Mouse (Mus musculus): ENCODE measurements around the gene Srpr. TPM values are rescaled to one million over a fixed set of nuclear protein-coding genes. Genes with fewer than 3 reads are reported as not detected.
A peak's percentile ranks its signal among the peaks of the same experiment; 100 is the strongest.

Gene Srpr
- polyA plus RNA-seq, 1 experiment from 2014 or later: 112 TPM

DNA sequence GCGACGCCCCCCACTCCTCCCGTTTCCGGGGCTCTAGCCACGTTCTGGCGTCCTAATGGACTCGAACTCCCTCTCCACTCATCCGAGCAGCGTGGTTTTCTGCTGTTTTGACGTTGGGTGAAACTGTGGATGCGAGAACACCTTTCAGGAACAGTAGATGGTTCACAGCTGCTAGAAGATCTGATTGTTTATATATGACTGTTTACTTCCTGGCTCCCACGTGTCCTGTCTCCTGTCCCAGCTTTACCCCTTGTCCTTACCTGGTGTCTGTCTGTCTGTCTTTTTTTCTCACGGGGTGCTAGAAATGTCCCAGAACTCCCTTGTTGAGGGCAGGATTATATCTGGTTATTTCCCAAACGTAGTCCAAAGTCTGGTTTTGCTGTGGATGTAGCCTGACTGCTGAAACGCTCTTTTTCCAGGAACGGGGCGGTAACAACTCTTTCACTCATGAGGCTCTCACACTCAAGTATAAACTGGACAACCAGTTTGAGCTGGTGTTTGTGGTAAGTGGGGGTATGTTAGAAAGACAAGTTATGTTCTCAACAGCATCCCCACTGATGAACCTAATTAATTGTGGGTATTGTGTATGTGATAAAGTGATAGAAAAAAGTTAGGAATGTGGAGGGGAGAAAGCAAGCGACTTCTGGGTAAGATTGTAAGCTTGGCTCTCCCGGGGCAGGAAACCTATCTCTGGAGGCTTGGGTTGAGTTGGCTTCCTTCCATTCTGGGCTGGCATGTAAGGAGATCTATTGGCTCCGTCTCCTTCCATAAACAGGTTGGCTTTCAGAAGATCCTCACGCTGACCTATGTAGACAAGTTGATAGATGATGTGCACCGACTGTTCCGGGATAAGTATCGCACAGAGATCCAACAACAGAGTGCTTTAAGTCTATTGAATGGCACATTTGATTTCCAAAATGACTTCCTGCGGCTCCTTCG, 11.9 kb downstream of the Srpr start:
- Histone ChIP-seq H3K4me1 (ENCODE audit: control insufficient read depth, insufficient read depth, low read length) (no peaks in the 10 kb centered on the region; the same call in none of the 2 replicates), H3K9ac (replicated peaks; ENCODE audit: low read length) (peak overlapping the region; percentile 82), H3K9me3 (replicated peaks; ENCODE audit: control insufficient read depth, low read length) (no peaks in the 10 kb centered on the region), H3K4me3 (ENCODE audit: low read depth, low read length) (peak overlapping the region; percentile 89), H3K36me3 (replicated peaks; ENCODE audit: control insufficient read depth, insufficient read depth, low read depth, low read length) (peaks cover 4% of the 10 kb centered on the region), H3K27ac (replicated peaks; ENCODE audit: low read depth, low read length) (no peak overlapping the region), H3K27me3 (ENCODE audit: control insufficient read depth, insufficient read depth, low read length) (no peaks in the 10 kb centered on the region), H3K4me2 (ENCODE audit: low read depth, low read length) (peak overlapping the region; percentile 51)
- DNase-seq (ENCODE audit: low spot score) (no peak), ATAC-seq (replicated peaks; ENCODE audit: insufficient number of reproducible peaks, low FRiP score, low TSS enrichment, low read depth) (no peak)
- whole genome bisulfite sequencing: 36% methylated on average over 26 of the region's 26 CpGs

- Histone ChIP-seq H3K9ac (replicated peaks; ENCODE audit: low read length) (no peak overlapping the region), H3K27ac (replicated peaks; ENCODE audit: low read depth, low read length) (no peak overlapping the region), H3K4me1 (ENCODE audit: control insufficient read depth, insufficient read depth, low read length) (no peaks in the 10 kb centered on the region), H3K36me3 (replicated peaks; ENCODE audit: control insufficient read depth, insufficient read depth, low read depth, low read length) (peaks cover 6% of the 10 kb centered on the region), H3K4me2 (ENCODE audit: low read depth, low read length) (no peak overlapping the region), H3K9me3 (replicated peaks; ENCODE audit: control insufficient read depth, low read length) (no peaks in the 10 kb centered on the region), H3K4me3 (ENCODE audit: low read depth, low read length) (no peak overlapping the region), H3K27me3 (ENCODE audit: control insufficient read depth, insufficient read depth, low read length) (no peaks in the 10 kb centered on the region)
- ATAC-seq (replicated peaks; ENCODE audit: insufficient number of reproducible peaks, low FRiP score, low TSS enrichment, low read depth) (no peak), DNase-seq (ENCODE audit: low spot score) (no peak)
- WGBS: 93% methylated on average over 1 of the region's 1 CpGs
These were observed 18.0 kb downstream of the Srpr start for GRCm38 (mm10) chr9:35217963-35218362.

- H3K36me3 ChIP-seq (replicated peaks; ENCODE audit: control insufficient read depth, insufficient read depth, low read depth, low read length): peaks cover 2% of the 10 kb centered on the region
These were observed 23.5 kb downstream of the Srpr start for GRCm38 (mm10) chr9:35223466-35223865.

GRCm38 (mm10) chr9:35228671-35229070, 28.7 kb downstream of the Srpr start:
- ATAC-seq (replicated peaks; ENCODE audit: insufficient number of reproducible peaks, low FRiP score, low TSS enrichment, low read depth) (no peak), DNase-seq (ENCODE audit: low spot score) (no peak)
- Histone ChIP-seq H3K4me3 (ENCODE audit: low read depth, low read length) (no peak overlapping the region), H3K36me3 (replicated peaks; ENCODE audit: control insufficient read depth, insufficient read depth, low read depth, low read length) (no peaks in the 10 kb centered on the region; the same call in 1 of the 2 replicates), H3K27me3 (ENCODE audit: control insufficient read depth, insufficient read depth, low read length) (no peaks in the 10 kb centered on the region), H3K9me3 (replicated peaks; ENCODE audit: control insufficient read depth, low read length) (no peaks in the 10 kb centered on the region), H3K9ac (replicated peaks; ENCODE audit: low read length) (no peak overlapping the region), H3K27ac (replicated peaks; ENCODE audit: low read depth, low read length) (no peak overlapping the region), H3K4me1 (ENCODE audit: control insufficient read depth, insufficient read depth, low read length) (no peaks in the 10 kb centered on the region), H3K4me2 (ENCODE audit: low read depth, low read length) (no peak overlapping the region)
- WGBS: 91% methylated on average over 3 of the region's 3 CpGs

More at GRCm38 (mm10) chr9:35223466-35223865, 23.5 kb downstream of the Srpr start:
- Histone ChIP-seq H3K27ac (replicated peaks; ENCODE audit: low read depth, low read length) (no peak overlapping the region), H3K9ac (replicated peaks; ENCODE audit: low read length) (no peak overlapping the region), H3K27me3 (ENCODE audit: control insufficient read depth, insufficient read depth, low read length) (no peaks in the 10 kb centered on the region), H3K4me2 (ENCODE audit: low read depth, low read length) (no peak overlapping the region), H3K9me3 (replicated peaks; ENCODE audit: control insufficient read depth, low read length) (no peaks in the 10 kb centered on the region), H3K4me1 (ENCODE audit: control insufficient read depth, insufficient read depth, low read length) (no peaks in the 10 kb centered on the region), H3K4me3 (ENCODE audit: low read depth, low read length) (no peak overlapping the region)
- no peak for DNase-seq (ENCODE audit: low spot score)
- WGBS: 96% methylated on average over 3 of the region's 3 CpGs
- no peak for ATAC-seq (replicated peaks; ENCODE audit: insufficient number of reproducible peaks, low FRiP score, low TSS enrichment, low read depth)

DNA sequence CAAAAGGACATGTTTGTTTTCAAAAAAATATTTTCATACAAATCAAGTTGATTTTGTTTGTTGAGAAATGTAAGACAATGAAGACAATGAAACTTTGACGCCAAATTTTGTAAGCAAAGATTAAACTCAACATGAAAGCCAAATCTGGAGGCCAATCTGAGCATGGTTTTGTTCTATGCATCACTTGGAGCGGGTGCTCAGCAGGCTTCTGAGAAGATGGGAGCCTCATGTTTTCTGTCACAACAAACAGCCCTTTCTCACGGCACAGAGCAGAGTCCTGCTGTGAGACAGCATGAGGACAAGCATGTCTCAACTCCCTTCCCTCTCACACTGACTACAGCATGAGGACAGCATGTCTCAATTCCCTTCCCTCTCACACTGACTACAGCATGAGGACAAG, 36.0 kb downstream of the Srpr start:
- Histone ChIP-seq H3K27me3 (ENCODE audit: control insufficient read depth, insufficient read depth, low read length) (no peaks in the 10 kb centered on the region), H3K4me1 (ENCODE audit: control insufficient read depth, insufficient read depth, low read length) (no peaks in the 10 kb centered on the region), H3K36me3 (replicated peaks; ENCODE audit: control insufficient read depth, insufficient read depth, low read depth, low read length) (no peaks in the 10 kb centered on the region; the same call in 1 of the 2 replicates), H3K9ac (replicated peaks; ENCODE audit: low read length) (no peak overlapping the region), H3K4me3 (ENCODE audit: low read depth, low read length) (no peak overlapping the region), H3K9me3 (replicated peaks; ENCODE audit: control insufficient read depth, low read length) (no peaks in the 10 kb centered on the region), H3K27ac (replicated peaks; ENCODE audit: low read depth, low read length) (no peak overlapping the region), H3K4me2 (ENCODE audit: low read depth, low read length) (no peak overlapping the region)
- WGBS: 56% methylated on average over 3 of the region's 3 CpGs
- DNase-seq (ENCODE audit: low spot score): no peak
- ATAC-seq (replicated peaks; ENCODE audit: insufficient number of reproducible peaks, low FRiP score, low TSS enrichment, low read depth): no peak

GRCm38 (mm10) chr9:35238371-35238770, 38.4 kb downstream of the Srpr start:
- ATAC-seq (replicated peaks; ENCODE audit: insufficient number of reproducible peaks, low FRiP score, low TSS enrichment, low read depth) (no peak), DNase-seq (ENCODE audit: low spot score) (no peak)
- 83% methylated on average over 1 of the region's 1 CpGs for WGBS
- Histone ChIP-seq H3K4me1 (ENCODE audit: control insufficient read depth, insufficient read depth, low read length) (no peaks in the 10 kb centered on the region), H3K27ac (replicated peaks; ENCODE audit: low read depth, low read length) (no peak overlapping the region), H3K27me3 (ENCODE audit: control insufficient read depth, insufficient read depth, low read length) (no peaks in the 10 kb centered on the region), H3K36me3 (replicated peaks; ENCODE audit: control insufficient read depth, insufficient read depth, low read depth, low read length) (no peaks in the 10 kb centered on the region; the same call in 1 of the 2 replicates), H3K4me2 (ENCODE audit: low read depth, low read length) (no peak overlapping the region), H3K9ac (replicated peaks; ENCODE audit: low read length) (no peak overlapping the region), H3K9me3 (replicated peaks; ENCODE audit: control insufficient read depth, low read length) (no peaks in the 10 kb centered on the region), H3K4me3 (ENCODE audit: low read depth, low read length) (no peak overlapping the region)

DNA sequence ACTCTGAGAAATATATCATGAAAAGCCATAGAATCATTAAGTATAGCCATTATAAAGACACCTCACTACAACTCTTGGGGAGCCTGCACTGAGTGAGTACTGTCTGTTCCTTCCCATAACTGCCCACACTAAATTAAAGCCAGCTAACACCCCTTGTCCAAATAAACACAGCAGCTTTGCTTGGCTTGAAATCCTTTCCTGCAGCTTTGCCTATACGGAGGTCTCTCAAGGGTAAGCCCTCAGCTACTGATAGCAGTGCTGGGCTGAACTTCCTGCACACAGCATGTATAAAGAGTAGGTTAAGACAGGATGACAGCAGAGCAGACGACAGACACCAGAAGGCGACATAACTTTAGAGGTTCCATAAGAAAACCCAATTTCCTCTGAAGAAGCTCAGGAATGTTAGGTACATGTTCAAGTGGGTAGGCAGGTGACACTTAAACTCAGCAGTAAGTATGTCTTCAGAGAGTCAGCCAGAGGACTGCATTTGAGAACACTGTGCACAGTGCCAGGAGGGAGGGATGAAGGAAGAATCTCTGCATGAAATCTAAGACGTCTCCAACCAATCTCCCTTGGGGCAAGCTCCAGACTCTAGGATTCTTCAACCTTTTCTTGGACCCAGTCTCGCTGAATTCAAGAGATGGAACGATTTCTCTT, 39.1 kb downstream of the Srpr start:
- Histone ChIP-seq H3K9ac (replicated peaks; ENCODE audit: low read length) (no peak overlapping the region), H3K9me3 (replicated peaks; ENCODE audit: control insufficient read depth, low read length) (no peaks in the 10 kb centered on the region), H3K27ac (replicated peaks; ENCODE audit: low read depth, low read length) (no peak overlapping the region), H3K4me1 (ENCODE audit: control insufficient read depth, insufficient read depth, low read length) (no peaks in the 10 kb centered on the region), H3K36me3 (replicated peaks; ENCODE audit: control insufficient read depth, insufficient read depth, low read depth, low read length) (no peaks in the 10 kb centered on the region; the same call in 1 of the 2 replicates), H3K4me3 (ENCODE audit: low read depth, low read length) (no peak overlapping the region), H3K27me3 (ENCODE audit: control insufficient read depth, insufficient read depth, low read length) (no peaks in the 10 kb centered on the region), H3K4me2 (ENCODE audit: low read depth, low read length) (no peak overlapping the region)
- WGBS: 60% methylated on average over 6 of the region's 6 CpGs
- DNase-seq (ENCODE audit: low spot score): no peak
- no peak for ATAC-seq (replicated peaks; ENCODE audit: insufficient number of reproducible peaks, low FRiP score, low TSS enrichment, low read depth)

DNA sequence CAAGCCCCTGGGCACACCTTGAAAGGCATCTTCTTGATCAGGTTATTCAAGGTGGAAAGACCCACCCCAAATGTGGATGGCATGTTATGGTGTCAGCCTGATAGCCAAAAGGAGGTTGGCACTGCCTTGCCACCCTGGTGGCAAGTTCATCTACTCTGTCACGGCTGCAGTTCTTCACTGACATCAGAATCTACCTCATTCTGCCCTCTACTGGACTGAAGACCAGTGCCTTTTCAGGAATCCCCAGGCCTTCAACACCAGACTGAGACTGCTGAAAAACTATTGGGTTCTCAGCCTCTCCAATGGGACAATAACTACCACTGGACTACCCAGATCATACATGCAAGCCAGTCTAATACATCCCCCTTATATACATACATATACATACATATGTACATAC, 39.8 kb downstream of the Srpr start:
- Histone ChIP-seq H3K4me3 (ENCODE audit: low read depth, low read length) (no peak overlapping the region), H3K9ac (replicated peaks; ENCODE audit: low read length) (no peak overlapping the region), H3K4me1 (ENCODE audit: control insufficient read depth, insufficient read depth, low read length) (no peaks in the 10 kb centered on the region), H3K4me2 (ENCODE audit: low read depth, low read length) (no peak overlapping the region), H3K27me3 (ENCODE audit: control insufficient read depth, insufficient read depth, low read length) (no peaks in the 10 kb centered on the region), H3K9me3 (replicated peaks; ENCODE audit: control insufficient read depth, low read length) (no peaks in the 10 kb centered on the region), H3K27ac (replicated peaks; ENCODE audit: low read depth, low read length) (no peak overlapping the region), H3K36me3 (replicated peaks; ENCODE audit: control insufficient read depth, insufficient read depth, low read depth, low read length) (no peaks in the 10 kb centered on the region; the same call in 1 of the 2 replicates)
- DNase-seq (ENCODE audit: low spot score) (no peak), ATAC-seq (replicated peaks; ENCODE audit: insufficient number of reproducible peaks, low FRiP score, low TSS enrichment, low read depth) (no peak)
- 67% methylated on average over 1 of the region's 1 CpGs for WGBS

Data from embryonic facial prominence, embryonic 11.5 days (tissue).